Mouse (Mus musculus) gastrocnemius, postnatal 10 days (tissue): Measurements from ENCODE around the gene Gtpbp1. TPM values are rescaled to one million over a fixed set of nuclear protein-coding genes. Genes with fewer than 3 reads are reported as not detected.

Source experiments
- DNase-seq: peaks from one replicate; pipeline ENCODE4 v3.0.0; 2021; ENCODE audit warnings: mixed read lengths
- total RNA-seq, 2 experiments: library from RNA; stranded (reverse); gene quantifications; 2 replicates each; pipeline ENCODE4 v1.2.3; 2021

Gtpbp1 gene
- total RNA-seq, 2 experiments from 2014 or later, result 14.3 to 16.8 TPM

- DNase-seq, result no peak
Observed at GRCm38 (mm10) chr15:79753873-79754272, 63.2 kb downstream of the Gtpbp1 start.

- no peak for DNase-seq
Observed at GRCm38 (mm10) chr15:79755176-79755575, 64.5 kb downstream of the Gtpbp1 start.

GRCm38 (mm10) chr15:79755977-79756625 is 65.5 kb downstream of the Gtpbp1 start:
- no peak for DNase-seq

- DNase-seq, result no peak
Observed at GRCm38 (mm10) chr15:79757118-79757517, 66.5 kb downstream of the Gtpbp1 start.

GRCm38 (mm10) chr15:79760956-79761355 is 70.3 kb downstream of the Gtpbp1 start:
- DNase-seq, result no peak

GRCm38 (mm10) chr15:79763001-79763400 is 72.4 kb downstream of the Gtpbp1 start:
- DNase-seq, result no peak

- DNase-seq, result no peak
Observed at GRCm38 (mm10) chr15:79763601-79764246, 73.1 kb downstream of the Gtpbp1 start.

GRCm38 (mm10) chr15:79764539-79765267 is 74.1 kb downstream of the Gtpbp1 start:
- DNase-seq, result no peak

GRCm38 (mm10) chr15:79765361-79765760 is 74.7 kb downstream of the Gtpbp1 start:
- DNase-seq, result no peak

GRCm38 (mm10) chr15:79766168-79766567 is 75.5 kb downstream of the Gtpbp1 start:
- no peak for DNase-seq

GRCm38 (mm10) chr15:79766586-79767071 is 76.0 kb downstream of the Gtpbp1 start:
- DNase-seq, result no peak

GRCm38 (mm10) chr15:79767327-79767961 is 76.8 kb downstream of the Gtpbp1 start:
- DNase-seq, result no peak

GRCm38 (mm10) chr15:79768302-79768701 is 77.7 kb downstream of the Gtpbp1 start:
- no peak for DNase-seq

GRCm38 (mm10) chr15:79770629-79771240 is 80.1 kb downstream of the Gtpbp1 start:
- no peak for DNase-seq

Other genes with a start within 250 kb of the Gtpbp1 start
- gene Csnk1e, start 235.3 kb upstream of the Gtpbp1 start, total RNA-seq, result 10 to 100 TPM; 55.5 to 60.8 TPM
- under 1 TPM; 0.26 to 0.27 TPM for gene Kcnj4, start 185.6 kb upstream of the Gtpbp1 start, total RNA-seq
- gene Kdelr3, start 174.4 kb upstream of the Gtpbp1 start, total RNA-seq, result 10 to 100 TPM; 29.9 to 38.0 TPM
- gene Ddx17, start 144.1 kb upstream of the Gtpbp1 start, total RNA-seq, result 100 to 1,000 TPM in 1 of 2 experiments, 10 to 100 TPM in 1; 94.8 to 163 TPM
- 1 to 10 TPM in 1 of 2 experiments, under 1 TPM in 1; 0.40 to 1.0 TPM for gene Dmc1, start 85.7 kb upstream of the Gtpbp1 start, total RNA-seq
- gene Fam227a, start 31.9 kb upstream of the Gtpbp1 start, total RNA-seq, result 1 to 10 TPM; 1.2 to 1.8 TPM
- gene Cby1, start 31.6 kb upstream of the Gtpbp1 start, total RNA-seq, result 10 to 100 TPM; 22.6 to 24.9 TPM
- gene Tomm22, start 20.0 kb upstream of the Gtpbp1 start, total RNA-seq, result 100 to 1,000 TPM in 1 of 2 experiments, 10 to 100 TPM in 1; 90.5 to 102 TPM
- 10 to 100 TPM; 11.8 to 13.1 TPM for gene Josd1, start 2.9 kb upstream of the Gtpbp1 start, total RNA-seq
- 10 to 100 TPM; 61.3 to 65.9 TPM for gene Sun2, start 51.7 kb downstream of the Gtpbp1 start, total RNA-seq
- 10 to 100 TPM; 10.4 to 12.6 TPM for gene Dnal4, start 87.0 kb downstream of the Gtpbp1 start, total RNA-seq
- gene Nptxr, start 113.9 kb downstream of the Gtpbp1 start, total RNA-seq, result 1 to 10 TPM; 4.2 to 5.1 TPM
- 1 to 10 TPM; 1.0 to 2.5 TPM for gene Npcd, start 143.4 kb downstream of the Gtpbp1 start, total RNA-seq
- gene Cbx6, start 143.8 kb downstream of the Gtpbp1 start, total RNA-seq, result 10 to 100 TPM; 28.2 to 38.1 TPM
- gene Apobec3, start 200.8 kb downstream of the Gtpbp1 start, total RNA-seq, result 10 to 100 TPM in 1 of 2 experiments, 1 to 10 TPM in 1; 7.5 to 11.8 TPM